Mouse (Mus musculus) CD8-positive naive resting alpha-beta T cell, adult 2 months (primary cell): ENCODE measurements at regions not wholly inside any gene's neighbourhood (a gene's known extent, or its start where the extent isn't known, plus 50 kb on each side); places are given as distances from the start of the nearest gene placed in this dataset.
"Not testable (repeated sequence)": the region's sequence is repeated elsewhere in the genome, so short reads cannot be mapped to it uniquely, and the experiment has no call there.

Experiments
- DNase-seq, 2 experiments: peaks; one replicate each; pipeline ENCODE4 v3.0.0; 2022; ENCODE audit warnings: low read depth in 2 of 2, low spot score in 2 of 2

GRCm38 (mm10) chr7:73688451-73688850 is 51.7 kb upstream of the Fam174b start:
- DNase-seq: no peak

- not testable (repeated sequence) for DNase-seq
Measured at GRCm38 (mm10) chr7:73686245-73686644, 53.9 kb upstream of the Fam174b start.

GRCm38 (mm10) chr7:73682756-73683155 is 57.3 kb upstream of the Fam174b start:
- DNase-seq: no peak

- DNase-seq: no peak
Measured at GRCm38 (mm10) chr7:73670598-73670997, 69.5 kb upstream of the Fam174b start.

DNA sequence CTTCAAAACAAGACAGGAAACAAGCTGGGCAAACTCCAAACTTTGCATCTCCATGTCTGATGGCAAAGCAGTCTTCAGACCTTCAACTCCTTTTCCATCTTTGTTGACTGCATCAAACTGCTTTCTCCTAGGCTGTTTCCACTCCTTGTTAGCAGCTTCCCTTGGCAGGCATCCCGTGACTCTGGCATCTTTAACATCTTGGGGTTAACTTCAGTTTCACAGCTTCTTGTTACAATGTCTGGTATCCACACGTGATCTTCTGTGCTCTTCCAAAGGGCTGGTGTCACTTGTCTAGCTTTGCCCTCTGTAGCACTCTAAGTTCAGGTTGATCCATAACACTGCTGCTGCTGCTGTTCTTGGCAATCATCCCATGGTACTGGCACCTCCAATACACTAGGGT is 71.3 kb upstream of the Fam174b start:
- no peak for DNase-seq

- DNase-seq: no peak
Measured at GRCm38 (mm10) chr7:73666921-73667675, 73.0 kb upstream of the Fam174b start.

- no peak for DNase-seq
Measured at GRCm38 (mm10) chr7:73664962-73665361, 75.1 kb upstream of the Fam174b start.

GRCm38 (mm10) chr7:73662536-73662935 is 77.6 kb upstream of the Fam174b start:
- DNase-seq: no peak

- DNase-seq: no peak
Measured at GRCm38 (mm10) chr7:73661901-73662300, 78.2 kb upstream of the Fam174b start.

DNA sequence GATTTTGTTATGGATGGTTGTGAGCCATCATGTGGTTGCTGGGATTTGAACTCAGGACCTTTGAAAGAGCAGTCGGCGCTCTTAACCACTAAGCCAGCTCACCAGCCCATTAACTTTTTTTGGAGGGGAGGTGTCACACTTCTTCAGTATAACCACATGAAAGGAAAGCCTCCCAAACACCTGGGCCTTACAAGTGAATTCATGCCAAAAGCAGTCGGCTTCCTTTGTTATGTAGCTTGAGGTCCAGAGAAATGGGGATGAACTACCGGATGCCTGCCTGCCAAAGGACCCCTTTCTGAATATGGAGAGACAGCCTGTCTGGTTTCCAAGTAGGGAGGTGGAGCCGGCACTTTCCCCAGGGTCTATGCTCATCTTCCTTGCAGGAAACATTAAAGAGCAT is 80.6 kb upstream of the Fam174b start:
- no peak for DNase-seq

- DNase-seq: no peak
Measured at GRCm38 (mm10) chr7:73657283-73657682, 82.8 kb upstream of the Fam174b start.

DNA sequence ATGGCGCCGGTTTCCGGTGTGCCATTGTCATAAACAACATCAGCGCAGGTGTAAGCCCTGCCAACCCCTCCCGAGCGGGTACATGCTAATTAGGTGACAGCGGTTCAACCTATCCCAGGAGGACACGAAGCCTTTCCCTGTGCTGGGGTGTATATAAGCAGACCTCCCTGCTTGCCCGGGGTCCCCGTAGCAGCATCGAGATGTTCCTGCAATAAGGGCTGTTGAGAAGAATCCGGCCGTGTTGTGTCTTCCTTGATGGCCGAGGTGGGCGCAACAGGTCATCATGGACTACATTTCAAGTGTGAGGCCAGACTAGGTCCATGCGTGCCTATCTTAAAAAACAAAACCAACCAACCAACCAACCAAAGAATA is 83.7 kb upstream of the Fam174b start:
- DNase-seq: not testable (repeated sequence)

DNA sequence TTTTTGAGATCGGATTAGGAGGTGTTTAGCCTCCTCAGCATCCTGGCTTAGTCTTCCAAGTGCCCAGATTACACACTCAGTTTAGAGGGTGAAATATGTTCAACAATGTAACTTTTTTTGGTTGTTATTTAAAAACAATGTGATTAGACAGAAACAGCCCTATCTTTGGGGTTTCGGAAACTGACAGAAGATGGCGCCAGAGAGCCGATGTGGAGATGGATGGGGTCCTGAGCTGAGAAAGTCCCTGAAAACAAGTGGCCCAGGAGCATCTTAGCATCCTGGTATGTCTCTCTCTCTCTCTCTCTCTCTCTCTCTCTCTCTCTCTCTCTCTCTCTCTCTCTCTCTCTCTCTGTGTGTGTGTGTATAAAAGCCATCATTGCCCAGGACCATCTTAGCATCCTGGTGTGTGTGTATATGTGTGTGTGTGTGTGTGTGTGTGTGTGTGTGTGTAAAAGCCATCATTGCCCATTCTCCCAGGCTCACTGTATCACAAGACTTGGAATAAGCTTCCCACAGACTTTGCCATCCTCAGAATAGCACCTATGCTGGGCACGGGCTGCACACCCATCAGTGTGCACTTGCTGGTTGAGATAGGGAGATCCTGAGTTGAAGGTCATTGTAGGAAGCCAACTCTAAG is 84.2 kb upstream of the Fam174b start:
- peak in 1 of 2 experiments; percentile 54 for DNase-seq

DNA sequence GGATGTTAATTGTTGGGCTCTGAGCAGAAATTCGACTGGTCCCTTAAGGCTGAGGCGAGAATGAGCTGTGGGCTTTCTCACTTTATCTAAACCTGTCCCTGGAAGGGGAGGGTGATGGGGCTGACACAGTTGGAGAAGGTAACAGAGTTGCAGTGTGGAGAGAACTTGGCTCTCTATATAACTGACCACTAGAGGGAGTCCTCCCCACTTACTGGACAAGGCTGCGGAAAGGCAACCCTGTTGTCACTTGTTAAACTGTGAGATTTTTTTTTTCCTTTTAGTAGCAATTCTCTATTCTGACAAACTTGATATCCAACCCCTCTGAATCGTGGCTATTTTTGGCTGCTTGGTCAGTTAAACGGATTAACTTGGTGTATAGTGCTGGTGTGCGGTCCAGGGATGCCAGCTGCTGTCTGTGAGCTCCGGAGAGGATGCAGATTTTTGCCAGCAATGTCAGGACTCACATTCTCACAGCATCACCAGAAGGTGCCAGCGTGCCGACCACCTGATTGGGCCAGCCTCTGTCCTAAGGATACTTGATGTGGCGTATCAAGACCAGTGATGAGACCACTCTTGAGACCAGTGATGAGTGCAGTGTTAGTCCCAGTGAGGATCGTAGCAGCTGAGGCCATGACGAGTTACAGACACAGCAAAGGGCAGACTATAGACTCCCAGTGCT is 85.8 kb upstream of the Fam174b start:
- peak in 1 of 2 experiments; percentile 44 for DNase-seq

DNA sequence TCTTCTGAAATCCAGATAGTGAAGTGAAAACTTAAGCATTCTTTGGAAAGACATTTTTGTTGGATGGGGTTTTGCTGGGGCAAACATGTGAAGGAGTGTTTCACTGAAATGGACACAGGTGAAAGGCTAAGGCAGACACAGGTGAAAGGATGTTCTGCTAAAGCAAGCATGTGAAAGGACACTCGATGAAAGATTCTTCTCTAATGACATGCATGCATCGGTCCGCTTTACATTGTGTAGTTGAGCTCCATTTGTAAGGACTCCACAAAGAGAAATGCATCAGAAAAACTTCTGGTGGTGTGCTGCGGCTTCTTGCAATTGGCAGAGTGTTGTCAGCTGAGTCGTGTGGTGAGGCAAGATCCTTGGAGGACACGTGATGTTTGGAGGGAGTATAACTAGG is 89.2 kb upstream of the Fam174b start:
- DNase-seq: no peak

DNA sequence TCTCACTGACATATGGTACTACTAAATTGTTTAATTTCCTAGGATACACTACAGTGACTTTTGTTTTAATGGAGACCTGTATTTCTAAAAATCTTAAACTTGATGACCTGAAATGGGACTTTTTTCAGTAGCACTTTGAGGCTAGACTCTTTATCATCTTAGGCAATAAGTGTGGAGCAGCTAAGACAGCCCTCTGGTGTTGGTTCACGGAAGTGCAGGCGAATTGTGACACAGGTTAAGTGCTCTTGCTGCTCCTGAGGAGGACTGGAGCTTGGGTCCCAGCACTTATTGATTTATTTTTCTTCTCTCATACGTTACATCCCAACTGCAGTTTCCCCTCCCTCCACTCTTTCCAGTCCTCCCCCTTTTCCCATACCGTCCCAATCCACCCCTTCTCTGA is 92.1 kb upstream of the Fam174b start:
- DNase-seq: peak; percentile 81 to 93

DNA sequence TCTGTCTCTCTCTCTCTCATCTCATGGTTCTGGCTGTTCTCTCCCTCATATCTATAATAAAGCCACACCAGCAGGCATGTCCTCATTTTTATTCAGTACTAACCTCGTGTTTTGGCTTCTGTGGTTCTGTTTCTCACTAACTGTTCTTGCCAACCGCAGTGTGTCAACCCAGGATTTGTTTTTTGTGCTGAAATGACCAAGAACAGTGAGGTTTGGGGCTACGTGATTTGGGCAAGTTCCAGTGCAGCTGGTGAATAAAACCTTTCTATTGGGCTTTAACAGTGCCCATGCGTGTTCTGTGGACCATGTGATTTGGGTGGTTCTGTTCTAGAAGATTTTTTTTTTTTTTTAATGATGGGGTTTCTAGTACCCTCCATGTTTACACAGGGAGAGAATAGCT is 93.0 kb upstream of the Fam174b start:
- no peak for DNase-seq

- no peak for DNase-seq
Measured at GRCm38 (mm10) chr7:73646711-73647110, 93.4 kb upstream of the Fam174b start.

DNA sequence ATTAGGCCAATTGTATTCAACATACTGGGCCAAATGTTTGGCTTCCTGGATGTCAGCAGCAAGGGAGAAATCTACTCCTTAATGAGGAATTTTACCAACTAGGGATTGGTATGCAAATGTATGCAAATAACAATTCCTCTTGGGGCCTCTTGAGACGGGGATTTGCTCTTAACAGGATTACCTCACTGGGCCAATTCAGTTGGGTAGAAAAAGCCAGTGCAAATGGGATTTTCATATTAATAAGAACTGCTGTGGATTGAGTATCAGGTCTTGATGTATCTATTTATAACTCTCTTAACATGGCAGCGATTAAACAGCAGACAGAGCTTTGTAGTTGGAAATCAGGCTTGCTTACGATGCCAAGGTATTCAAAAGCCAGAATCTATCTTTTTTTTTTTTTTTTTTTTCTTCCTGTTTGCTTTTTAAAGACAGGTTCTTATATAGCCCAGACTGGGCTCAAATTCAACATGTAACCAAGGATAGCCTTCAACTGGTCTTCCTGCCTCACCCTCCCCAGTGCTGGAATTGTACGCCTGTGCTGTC is 95.7 kb upstream of the Fam174b start:
- no peak for DNase-seq

DNA sequence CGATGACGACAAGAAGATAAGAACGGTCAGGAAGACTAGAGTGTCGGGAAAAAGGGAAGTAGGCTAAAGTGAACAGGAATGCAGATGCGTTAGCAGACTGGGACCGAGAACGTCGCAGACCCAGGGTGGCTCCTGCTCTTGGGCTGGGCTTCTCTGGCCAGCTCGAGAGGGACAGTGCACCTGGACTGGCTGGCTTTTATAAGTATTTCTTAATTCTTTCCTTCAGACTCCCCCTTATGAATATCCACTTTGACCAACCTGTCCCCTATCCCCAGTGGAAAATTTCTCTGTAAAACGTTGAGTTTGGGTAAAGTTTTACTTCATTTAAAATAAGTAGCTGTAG is 96.1 kb upstream of the Fam174b start:
- DNase-seq: no peak

- peak; percentile 30 to 35 for DNase-seq
Measured at GRCm38 (mm10) chr7:73643306-73643992, 96.7 kb upstream of the Fam174b start.

DNA sequence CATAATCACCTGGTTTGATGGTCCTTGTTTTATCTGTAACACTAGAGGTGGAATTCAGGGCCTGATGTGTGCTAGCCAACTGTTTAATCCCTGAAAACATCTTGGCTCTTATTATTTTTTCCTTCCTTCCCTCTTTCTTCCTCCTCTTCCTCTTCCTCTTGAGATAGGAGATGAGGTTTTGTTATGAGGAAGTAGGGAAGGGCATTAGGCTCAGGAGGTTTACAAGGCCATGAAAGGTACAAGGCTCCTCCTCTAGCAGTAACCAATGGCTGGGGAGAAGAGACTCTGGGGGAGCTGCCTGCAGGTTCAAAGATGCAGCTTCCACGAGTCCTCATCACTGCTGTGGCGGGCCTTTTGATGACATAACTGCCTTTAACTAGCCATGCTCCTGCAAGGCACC is 98.6 kb upstream of the Chd2 start:
- no peak for DNase-seq
